Mouse (Mus musculus): ENCODE results near the gene Ccnd2.
A peak's percentile ranks its signal among the peaks of the same experiment; 100 is the strongest.

Gene Ccnd2

DNA sequence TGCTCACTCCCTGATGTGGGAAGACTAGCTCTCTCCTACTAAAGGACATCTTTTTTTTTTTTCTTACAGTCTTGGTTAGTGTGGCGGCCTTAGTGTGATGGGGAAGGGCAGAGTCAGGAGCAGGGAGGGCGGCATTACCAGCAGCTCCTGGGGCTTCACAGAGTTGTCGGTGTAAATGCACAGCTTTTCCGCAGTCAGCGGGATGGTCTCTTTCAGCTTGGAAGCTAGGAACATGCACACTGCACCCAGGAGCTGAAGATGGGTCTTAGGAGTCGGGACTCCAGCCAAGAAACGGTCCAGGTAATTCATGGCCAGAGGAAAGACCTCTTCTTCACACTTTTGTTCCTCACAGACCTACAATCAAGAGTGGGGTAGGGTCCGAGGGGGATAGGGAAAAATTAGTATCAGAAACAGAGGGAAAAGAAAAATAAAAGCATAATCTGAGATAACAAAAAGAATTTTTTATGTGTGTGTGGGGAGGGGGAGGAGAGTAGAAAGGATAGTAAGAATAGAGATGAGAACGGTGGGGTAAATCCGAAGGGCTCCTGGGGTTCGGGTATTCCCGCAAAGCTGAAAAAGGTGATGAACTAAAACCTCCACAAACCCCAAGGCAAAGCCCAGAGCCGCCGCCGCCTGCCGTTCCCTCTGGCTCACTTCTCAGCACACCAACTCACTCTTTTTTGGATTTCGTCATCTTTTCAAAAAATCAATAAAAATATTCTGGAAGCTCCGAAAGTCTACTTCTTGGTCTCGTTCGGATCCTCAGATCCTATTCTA is 3.3 kb downstream of the Ccnd2 start:
- DNase-seq (ENCODE audit: low spot score) = no peak

DNA sequence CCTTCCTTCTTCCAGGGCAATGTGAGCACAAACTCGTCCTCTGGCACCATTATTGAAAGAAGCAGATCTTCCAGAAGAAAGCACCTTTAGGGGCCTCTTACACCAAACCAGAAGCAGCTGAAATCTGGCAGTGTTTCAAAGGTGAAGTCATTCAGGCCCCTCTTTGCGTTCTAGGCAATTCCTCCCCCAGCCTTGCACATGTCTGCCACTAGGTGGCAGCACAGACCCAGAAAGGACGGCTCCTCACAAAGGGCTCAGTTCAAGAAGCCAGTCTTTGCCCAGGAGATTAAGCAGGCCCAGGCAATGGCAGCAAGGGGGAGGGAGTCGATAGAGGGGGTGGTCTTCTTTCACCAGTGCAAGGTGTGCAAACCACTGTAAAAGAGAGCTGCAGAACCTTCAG is 4.3 kb downstream of the Ccnd2 start:
- DNase-seq (ENCODE audit: low spot score) = peak; percentile 90

- no peak for DNase-seq (ENCODE audit: low spot score)
Measured at GRCm38 (mm10) chr6:127146322-127146947, 5.6 kb downstream of the Ccnd2 start.

DNA sequence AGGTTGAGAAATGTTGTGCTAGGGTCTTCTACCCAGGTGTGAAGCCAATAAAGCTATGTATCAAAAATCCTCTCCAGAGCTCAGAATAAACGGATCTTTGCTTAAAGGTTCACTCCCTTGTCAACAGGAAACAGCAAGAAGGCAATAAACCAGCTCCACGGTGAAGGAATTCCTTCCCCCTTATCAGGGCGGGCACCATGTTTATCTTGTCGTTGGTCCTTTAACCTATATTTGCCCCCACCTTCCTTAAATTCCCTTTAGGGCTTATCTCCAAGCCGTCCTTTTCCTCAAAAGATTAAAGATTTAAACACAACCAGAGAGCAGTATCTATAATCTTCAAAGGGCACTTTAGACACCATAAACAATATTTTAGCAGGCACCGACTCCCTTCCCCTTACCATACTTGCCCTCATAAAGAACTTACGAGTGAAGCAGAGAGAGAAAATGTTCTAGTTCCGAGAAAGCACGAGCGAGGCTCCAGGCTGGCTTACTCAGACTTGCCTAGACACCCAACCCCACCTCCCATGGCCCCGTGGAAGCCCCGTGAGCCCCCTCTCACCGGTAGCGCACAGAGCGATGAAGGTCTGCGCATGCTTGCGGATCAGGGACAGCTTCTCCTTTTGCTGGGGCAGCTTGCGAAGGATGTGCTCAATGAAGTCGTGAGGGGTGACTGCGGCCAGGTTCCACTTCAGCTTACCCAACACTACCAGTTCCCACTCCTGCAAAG is 6.4 kb downstream of the Ccnd2 start:
- no peak for DNase-seq (ENCODE audit: low spot score)

DNA sequence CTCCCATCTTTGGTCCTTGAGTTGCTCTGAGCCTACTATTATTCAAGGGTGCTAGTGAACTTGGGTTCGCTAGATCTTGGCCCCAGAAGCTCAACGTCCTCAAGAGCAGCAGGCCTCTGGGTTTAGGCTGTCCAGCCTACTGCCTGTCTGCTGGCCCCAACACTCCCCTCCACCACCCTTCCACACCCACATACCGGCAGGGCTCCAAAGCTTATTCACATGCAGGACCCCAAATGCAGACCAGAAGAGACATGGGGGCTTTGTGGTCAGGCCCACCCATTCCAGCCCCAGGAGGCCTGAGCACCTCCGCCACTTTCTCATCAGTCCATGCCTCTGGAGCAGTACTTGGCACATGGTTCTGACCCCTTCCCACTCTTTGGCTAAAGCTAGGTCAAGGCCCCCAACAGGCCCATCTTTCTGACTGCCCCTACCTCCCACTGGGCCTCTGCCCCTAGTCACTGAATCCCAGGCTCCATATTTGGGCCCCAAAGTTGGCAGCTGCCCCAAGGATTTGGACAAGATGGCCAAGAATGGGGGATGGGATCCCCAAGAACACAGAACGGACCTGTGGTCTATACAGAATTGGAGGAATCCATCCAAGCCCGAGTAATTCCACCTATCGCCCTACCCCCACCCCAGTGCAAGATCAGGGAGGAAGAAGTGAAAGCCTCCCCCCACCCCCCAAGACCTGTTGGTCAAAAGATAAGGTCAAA is 8.3 kb downstream of the Ccnd2 start:
- DNase-seq (ENCODE audit: low spot score) = no peak

GRCm38 (mm10) chr6:127143124-127143520 is 8.9 kb downstream of the Ccnd2 start:
- DNase-seq (ENCODE audit: low spot score) = no peak

DNA sequence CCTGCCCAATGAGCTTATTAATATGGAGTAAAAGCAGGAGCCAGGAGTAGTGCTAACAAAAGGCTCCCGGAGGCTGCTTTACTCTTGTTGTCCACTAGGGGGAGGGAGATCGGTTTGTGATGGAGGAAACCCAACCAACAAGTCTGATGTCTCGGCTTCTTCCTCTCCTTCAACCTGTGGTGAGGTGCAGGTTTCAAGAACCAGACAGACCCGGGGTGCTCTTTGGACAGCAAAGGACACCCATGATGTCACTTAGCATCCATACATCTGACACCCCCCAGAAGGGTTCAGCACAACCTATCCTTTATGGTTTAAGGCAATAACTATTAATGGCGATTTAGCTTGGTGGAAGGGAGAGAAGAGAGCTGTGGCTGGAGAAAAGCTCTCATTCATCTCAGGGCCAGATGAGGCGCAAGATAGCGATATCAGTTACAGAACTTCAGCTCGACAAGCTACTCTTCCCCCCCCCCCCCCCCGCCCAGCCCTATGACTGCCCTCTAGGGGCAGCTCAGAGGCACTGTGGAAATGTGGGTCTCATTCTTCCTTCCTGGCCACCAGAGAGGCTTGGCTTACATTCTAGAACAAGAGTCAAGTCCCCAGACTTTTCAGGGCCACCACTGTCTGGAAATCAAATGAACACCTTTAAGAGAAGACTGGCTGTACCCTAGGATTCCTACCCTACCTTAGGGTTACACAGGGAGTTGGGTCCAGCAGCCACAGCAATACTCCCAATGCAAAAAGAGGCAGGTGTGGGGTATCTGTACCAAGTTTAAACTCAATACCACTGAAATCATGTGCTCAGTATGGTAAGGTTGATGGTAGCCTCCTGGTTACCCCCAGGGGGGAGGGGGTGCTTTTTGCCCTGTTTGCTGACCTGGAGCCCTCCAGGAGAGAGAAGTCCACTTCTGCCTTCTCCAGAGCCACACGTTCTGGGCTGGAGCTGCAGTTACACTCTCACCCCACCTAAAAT is 9.6 kb downstream of the Ccnd2 start:
- DNase-seq (ENCODE audit: low spot score) = no peak

- no peak for DNase-seq (ENCODE audit: low spot score)
Measured at GRCm38 (mm10) chr6:127138962-127139361, 13.0 kb downstream of the Ccnd2 start.

- no peak for DNase-seq (ENCODE audit: low spot score)
Measured at GRCm38 (mm10) chr6:127133433-127134245, 18.4 kb downstream of the Ccnd2 start.

- DNase-seq (ENCODE audit: low spot score) = no peak
Measured at GRCm38 (mm10) chr6:127132719-127133118, 19.3 kb downstream of the Ccnd2 start.

GRCm38 (mm10) chr6:127131946-127132345 is 20.0 kb downstream of the Ccnd2 start:
- no peak for DNase-seq (ENCODE audit: low spot score)

GRCm38 (mm10) chr6:127130377-127130776 is 21.6 kb downstream of the Ccnd2 start:
- DNase-seq (ENCODE audit: low spot score) = no peak

- DNase-seq (ENCODE audit: low spot score) = no peak
Measured at GRCm38 (mm10) chr6:127129659-127130058, 22.3 kb downstream of the Ccnd2 start.

DNA sequence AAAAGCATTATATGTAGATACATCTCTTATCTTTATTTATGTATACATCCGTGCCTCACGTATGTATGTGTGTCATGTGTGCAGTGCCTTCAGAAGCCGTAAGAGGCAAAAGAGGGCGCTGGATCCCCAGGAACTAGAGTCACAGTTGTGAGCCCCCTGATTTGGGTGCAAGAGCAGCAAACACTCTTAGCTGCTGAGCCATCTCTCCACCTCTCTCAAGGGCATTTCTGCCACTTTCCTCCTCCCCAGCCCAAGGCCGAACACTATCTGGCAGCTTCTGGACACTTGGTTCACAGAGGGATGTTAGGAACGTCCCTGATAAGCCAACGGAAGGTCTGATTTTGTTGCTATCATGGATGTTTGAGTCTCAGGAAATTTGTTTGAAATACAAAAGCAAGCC is 28.5 kb downstream of the Ccnd2 start:
- no peak for DNase-seq (ENCODE audit: low spot score)

GRCm38 (mm10) chr6:127122996-127123395 is 29.0 kb downstream of the Ccnd2 start:
- DNase-seq (ENCODE audit: low spot score) = no peak

- no peak for DNase-seq (ENCODE audit: low spot score)
Measured at GRCm38 (mm10) chr6:127122221-127122806, 29.7 kb downstream of the Ccnd2 start.

DNA sequence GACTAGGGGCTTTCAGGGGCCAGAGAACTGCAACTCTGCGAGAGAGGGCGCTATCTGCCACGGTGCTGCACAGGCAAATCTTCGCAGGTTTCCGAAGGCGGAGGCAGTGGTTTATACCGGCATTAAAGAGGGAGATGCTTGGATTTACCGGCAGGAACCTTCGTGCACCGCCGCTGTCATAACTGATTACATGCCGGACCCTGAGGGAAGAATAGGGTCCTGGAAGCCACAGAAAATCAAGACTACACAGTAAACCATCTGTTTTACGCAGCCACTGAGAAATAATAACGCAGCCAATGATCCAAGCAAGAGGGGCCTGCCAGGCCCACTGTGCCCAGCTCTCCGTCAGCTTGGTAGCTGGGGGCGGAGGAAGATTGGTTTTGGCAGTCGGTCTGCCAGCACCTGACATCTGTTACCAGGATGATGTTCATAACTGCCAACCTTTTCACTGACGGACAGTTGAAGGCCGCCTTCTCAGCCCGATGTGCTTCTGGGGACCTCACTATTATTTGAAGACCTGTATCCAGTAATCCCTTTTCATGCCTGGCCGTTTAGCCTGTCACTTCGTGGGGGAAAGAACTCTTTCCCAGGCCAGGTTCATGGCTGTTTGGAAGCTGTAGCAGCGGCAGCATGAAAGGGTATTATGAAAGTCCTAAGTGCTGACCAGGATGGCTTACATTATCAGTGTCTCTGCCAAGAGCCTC is 37.1 kb downstream of the Ccnd2 start:
- no peak for DNase-seq (ENCODE audit: low spot score)

DNA sequence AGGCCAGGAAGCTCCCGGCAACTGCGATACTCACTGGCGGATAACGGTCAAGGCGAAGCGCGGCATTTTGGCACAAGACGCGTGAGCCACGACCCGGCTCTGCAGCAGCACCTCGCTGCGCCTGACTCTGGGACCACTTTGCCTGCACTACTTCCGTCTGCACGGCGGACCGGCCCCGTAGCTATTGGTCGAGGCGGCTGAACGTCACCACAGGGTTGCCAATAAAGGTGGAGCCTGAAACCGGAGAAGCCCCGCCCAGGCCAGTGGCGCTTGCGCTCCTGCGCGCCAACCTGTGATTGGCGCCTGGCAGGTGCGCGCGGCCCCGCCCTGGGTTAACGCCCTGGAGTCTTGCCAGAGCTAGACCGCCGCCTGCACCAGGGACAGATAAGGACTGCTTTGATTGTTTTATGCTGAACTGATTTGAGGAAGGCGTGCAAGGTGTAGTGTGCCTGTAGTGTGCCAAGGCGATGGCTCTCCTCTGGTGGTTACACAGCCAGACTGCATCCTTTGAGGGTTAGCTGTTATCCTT is 42.5 kb downstream of the Ccnd2 start, which contains the start of gene Tigar:
Gene Tigar (minus strand): TSS at position 156 of the 529 bp plus-strand sequence.
- peak; percentile 94 for DNase-seq (ENCODE audit: low spot score)

Data from testis, postnatal 10 days (tissue).